Mouse (Mus musculus) ES-Bruce4 (cell line): ENCODE results near the gene Rapgef4.

Experiments
- CTCF ChIP-seq: IDR thresholded peaks from one replicate; pipeline ENCODE4 v1.8.1; 2011; ENCODE audit warnings: low read depth, low read length
- POLR2A ChIP-seq: IDR thresholded peaks from one replicate; pipeline ENCODE4 v1.8.1; 2011; ENCODE audit warnings: low read length; ENCODE audit not compliant: insufficient read depth

- no peak for TF ChIP-seq CTCF
- TF ChIP-seq POLR2A: no peak
Measured at GRCm38 (mm10) chr2:72113716-72114115, 132.7 kb downstream of the Rapgef4 start.
